Mouse (Mus musculus): Measurements from ENCODE around the gene Mst1. TPM values are rescaled to one million over a fixed set of nuclear protein-coding genes. Genes with fewer than 3 reads are reported as not detected.

Gene Mst1
- total RNA-seq, 2 experiments from 2014 or later: not detected

DNA sequence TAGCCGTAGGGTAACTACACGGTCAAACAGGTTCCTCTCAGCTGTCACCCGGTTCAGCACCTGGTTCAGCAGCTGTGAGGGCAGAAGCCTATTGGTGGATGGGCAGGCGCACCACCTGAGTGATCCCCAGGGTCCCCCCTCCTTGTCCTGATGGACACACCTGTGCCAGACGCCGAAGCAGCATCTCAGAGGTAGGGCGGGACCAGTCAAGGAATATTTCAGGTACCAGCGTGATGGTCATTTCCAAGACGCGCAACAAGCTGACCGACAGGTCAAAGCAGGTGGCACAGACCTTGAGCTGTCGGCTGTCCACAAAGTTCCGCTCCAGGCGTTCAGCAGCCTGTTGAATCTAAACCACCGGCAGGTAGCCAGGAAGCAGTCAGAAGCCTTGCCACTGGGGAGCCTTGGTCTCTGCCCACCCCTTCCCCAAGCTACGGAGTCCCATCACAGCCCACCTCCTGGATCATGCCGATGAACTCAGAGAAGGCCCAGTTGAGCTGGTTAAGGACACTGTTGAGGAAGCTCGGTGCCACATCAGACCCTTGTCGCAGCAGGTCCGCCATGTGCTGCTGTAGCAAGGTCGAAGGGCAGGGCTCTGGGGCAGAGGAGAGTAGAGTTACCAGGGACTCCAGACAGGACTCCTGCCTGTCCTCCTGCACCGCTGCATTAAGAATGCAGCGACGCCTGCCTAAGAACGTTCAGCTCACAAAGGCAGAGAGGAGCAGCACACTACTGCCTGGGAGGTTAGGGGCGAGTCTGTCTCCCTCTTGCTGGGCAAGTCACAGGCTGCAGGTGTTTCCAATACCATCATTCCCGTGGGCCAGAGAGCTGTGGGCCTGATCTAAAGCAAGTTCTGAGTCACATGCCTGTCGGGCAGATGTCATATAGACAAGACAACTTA is 23.6 kb upstream of the Mst1 start:
- no peak for DNase-seq (ENCODE audit: low spot score in 2 of 2)

DNA sequence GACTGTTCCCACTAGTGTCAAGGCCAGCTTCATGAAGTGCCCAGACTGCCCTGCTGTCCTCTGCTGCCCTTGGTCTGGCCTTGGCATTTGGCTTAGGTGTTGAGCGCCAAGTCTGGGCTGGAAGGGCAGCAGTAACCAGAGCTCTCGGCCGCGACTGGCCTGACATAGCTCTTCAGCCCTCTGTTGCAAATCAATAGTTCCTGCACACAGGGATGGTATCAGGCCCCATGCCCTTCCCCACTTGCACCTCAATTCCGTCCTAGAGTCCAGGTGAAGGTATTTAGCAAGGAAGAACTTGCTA is 23.0 kb upstream of the Mst1 start:
- DNase-seq (ENCODE audit: low spot score in 2 of 2): no peak

DNA sequence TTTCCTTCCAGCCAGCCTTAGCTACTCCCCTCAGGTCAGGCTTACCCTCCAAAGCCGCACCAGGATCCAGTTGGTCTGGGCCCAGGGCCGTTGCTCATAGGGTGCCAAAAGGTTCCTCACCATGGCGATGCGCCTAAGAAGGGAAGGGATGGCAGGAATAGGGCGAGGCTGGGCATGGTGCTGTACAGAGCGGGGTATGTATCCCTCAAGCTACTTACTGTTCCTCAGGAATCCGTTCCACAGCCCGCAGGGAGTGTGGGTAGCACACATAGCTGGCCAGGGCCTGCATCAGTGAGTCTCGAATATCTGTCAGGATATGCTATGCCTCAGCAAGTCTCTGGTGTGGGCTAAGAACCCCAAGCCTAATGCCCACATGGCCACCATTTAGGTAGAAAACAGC is 21.9 kb upstream of the Mst1 start:
- no peak for DNase-seq (ENCODE audit: low spot score in 2 of 2)

DNA sequence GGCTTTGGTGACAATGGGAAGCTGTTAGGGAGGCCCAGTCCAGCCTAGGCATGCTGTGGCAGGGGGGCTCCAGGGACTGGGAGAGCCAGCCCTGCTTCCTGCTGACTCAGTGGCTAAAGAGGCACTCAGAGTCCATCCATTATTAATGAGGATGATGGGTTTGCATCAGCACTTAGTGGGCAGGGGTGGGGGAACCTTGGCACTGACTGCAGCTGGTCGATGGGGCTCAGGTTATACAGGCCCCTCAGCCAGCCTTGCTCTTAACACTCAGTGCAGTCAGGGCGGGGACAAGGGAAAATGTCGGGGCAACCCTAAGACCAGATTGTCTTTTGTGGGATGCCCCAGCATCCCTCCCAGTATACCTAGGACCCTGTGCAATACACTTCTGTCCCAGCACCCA is 18.1 kb upstream of the Mst1 start:
- DNase-seq (ENCODE audit: low spot score in 2 of 2): no peak

DNA sequence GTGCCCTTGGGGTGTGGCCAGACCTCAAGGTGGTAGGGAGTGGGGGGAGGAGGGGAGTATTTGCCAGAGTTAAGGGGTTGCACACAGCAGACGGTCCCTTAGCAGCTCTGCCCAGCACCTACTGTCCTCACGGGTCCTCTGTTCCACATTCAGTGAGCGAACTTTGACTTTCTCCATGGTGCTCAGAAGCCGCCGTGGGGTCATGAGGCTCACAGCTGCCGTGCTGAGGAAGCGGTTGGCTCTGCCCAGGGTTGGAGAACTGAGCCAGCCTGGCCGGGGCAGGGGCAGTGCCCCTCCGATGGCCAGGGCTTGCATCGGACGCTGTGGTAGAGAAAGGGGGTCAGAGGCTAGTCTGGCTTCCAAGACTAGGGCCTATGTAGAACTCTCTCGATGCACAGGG is 16.9 kb upstream of the Mst1 start:
- no peak for DNase-seq (ENCODE audit: low spot score in 2 of 2)

DNA sequence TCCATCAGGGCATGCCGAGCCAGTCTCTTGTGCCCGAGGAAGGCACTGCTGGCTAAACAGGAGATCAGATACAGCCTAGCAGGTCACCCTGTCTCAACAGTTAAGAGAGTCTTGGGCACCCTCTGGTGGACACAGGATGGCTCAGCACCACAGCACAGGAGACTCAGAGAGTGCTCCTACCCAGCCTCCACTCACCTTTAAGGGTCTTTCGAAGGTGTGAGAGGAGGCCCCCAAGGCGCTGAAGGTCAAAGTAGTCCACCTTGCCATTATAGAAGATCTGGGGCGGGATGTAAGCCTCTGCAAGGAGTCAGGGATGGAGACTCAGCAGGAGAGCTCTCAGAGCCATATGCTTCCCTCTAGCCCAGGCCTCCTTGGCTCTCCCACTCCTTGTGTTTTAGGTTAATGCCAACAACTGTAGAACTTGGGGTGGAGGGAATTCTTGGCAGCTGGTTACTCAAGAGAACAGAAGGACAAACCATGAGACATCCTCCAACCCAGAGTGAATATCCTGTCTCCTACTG is 14.7 kb upstream of the Mst1 start:
- DNase-seq (ENCODE audit: low spot score in 2 of 2): peak; percentile 65 to 73

DNA sequence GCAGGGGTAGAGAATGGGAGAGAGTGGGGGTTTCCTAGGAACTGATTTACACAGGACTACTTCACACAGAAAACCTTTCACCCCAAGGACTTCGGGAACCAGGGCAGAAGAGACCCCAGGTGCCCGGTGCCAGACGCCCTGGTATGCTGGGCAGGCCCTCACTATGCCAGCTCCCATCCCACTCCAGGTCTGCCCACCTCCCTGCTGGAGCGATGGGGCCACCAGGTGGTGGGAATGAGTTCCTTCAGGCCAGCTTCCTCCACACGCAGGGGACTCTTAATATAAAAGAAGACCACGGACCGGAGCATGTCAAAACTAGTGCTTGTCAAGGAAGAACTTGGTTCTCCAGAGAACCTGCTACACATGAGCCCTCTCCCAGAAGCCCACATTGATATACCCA is 13.0 kb upstream of the Mst1 start:
- DNase-seq (ENCODE audit: low spot score in 2 of 2): no peak

DNA sequence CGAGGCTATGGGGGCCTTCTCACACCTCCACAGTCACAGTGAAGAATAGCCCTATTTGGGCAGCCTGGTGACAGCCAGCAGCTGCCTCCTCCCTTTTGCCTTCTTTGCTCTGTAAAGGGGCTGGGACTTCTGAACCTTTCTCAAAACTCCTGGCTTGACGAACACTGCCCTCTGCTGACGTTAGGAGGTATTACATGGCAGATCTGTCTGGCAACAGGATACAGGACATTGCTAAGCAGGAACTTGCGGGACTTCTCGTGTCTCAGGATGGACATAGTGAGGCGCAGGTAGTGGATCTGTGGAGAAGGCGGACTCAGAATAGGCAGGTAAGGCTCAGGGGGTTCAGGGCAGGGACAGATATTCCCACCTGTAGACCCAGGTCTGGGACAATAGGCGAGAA is 12.3 kb upstream of the Mst1 start:
- peak; percentile 78 to 87 for DNase-seq (ENCODE audit: low spot score in 2 of 2)

DNA sequence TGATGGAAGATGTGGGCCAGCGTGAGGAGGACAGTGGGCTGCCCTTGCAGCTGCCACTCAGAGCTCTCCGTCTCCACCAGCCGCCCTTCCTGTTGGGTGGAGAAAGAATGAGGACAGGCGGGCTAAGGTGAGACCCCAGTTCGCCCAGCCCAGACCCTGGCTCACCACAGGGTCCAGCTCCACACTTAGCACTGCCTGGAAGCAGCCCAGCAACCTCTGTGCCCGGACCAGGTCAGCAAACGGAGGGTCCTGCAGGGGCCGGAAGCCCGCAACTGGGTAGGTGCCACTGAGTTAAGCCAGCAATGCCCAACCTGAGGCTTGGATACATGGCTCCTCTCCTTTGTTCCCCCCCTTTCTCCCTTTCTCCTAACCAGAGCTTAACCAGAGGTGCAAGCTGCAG is 11.2 kb upstream of the Mst1 start:
- DNase-seq (ENCODE audit: low spot score in 2 of 2): no peak

DNA sequence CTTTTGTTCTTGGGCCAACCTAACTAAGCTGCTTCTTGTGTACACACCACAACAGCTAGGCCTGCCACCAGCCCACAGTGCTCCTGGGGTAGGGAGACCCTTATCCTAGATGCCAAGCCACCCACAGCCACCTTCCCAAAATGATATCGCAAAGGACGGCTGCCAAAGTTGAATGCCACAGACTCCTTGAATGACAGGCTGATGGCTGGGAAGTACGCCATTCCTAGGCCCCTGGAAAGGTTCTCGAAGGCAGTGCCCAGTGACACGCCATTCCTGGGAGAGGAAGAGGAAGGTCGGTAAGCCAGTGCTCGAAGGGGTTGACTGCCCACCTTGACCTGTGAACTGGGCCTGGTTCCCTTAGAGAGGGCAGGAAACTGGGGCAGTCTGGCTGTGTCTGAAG is 10.7 kb upstream of the Mst1 start:
- no peak for DNase-seq (ENCODE audit: low spot score in 2 of 2)

DNA sequence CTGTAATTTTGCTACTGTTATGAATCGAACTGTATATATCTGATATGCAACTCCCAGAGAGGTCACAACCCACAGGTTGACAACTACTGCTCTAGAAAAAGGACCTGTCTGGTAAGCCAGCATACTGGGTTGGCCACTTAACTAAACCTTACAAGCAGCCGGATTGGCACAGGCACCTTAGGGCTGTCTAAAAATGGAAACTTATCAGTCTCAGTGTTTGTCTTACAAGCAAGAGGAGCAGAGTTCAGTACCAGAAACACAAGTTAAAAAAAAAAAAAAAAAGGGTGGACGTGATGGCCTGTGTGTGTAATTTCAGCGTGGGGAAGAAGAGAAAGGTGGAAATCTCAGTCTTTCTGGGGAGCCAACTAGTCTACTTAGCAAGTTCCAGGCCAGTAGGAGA is 8.4 kb upstream of the Mst1 start:
- DNase-seq (ENCODE audit: low spot score in 2 of 2): no peak

DNA sequence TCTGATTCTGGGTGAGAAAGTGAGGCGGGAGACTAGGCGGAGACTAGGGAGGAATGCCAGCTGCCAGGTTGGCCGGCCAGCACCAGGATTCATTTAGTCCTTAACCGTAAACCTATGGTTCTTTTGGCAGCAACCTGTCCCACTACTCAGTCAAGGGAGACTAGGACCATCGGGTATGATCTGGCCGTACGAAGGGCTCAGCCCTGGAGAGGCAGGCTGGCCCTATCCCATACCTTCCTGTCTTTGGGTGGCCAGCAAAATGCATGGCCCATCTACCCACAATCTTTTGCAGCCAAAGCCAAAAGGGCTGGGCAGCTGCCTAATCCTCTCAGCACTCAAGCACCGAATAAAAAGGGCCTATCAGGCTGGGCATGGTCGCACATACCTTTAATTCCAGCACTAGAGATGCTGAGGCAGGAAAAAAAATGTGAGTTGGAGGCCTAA is 7.7 kb upstream of the Mst1 start:
- no peak for DNase-seq (ENCODE audit: low spot score in 2 of 2)

DNA sequence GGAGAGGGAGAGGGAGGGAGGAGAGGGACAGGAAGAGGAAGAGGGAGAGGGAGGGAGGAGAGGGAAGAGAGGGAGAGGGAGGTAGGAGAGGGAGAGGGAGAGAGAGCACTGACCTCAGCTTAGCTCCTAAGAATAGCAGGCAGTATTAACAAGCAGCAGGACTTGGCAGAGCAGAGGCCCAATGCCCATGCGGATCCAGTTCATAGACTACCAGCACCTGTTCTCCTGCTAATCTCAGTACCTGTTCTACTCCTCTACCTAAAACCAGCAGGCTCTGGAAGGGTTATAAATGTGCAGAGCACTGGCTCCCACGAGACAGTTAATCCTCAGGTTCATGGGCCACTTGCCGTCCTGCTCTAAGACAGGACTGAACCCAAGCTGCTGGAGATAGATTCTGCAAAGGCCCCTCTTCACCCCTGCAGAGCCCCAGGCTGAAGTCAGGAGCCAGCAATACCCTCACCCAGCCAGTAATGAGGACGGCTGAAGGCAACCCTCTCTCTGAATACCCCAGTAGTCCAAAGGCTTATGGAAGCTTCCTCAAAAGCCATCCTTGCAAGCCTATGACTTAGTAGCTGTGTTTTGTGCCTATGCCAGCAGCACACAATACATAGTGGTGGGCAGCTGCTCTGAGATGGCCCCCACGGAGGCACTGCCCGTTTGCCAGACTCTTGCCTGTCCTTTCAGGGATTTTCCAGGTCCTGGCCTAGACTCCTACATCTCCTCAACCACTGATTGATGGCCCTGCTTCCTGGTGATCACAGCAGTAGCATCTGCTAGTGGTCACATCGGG is 6.9 kb upstream of the Mst1 start:
- DNase-seq (ENCODE audit: low spot score in 2 of 2): no peak

DNA sequence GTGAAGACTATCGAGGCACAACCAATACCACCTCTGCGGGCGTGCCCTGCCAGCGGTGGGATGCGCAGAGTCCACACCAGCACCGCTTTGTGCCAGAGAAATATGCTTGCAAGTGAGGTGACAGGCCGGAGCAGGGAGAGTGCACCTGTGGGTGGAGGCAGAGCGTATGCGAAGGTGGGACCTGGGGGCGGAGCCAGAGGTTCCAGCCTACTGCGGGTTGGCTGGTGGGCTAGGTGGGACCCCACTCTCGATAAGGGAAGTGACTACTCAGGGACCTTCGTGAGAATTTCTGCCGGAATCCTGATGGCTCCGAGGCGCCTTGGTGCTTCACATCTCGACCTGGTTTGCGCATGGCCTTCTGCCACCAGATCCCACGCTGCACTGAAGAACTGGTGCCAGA is 2.3 kb downstream of the Mst1 start:
- DNase-seq (ENCODE audit: low spot score in 2 of 2): no peak

DNA sequence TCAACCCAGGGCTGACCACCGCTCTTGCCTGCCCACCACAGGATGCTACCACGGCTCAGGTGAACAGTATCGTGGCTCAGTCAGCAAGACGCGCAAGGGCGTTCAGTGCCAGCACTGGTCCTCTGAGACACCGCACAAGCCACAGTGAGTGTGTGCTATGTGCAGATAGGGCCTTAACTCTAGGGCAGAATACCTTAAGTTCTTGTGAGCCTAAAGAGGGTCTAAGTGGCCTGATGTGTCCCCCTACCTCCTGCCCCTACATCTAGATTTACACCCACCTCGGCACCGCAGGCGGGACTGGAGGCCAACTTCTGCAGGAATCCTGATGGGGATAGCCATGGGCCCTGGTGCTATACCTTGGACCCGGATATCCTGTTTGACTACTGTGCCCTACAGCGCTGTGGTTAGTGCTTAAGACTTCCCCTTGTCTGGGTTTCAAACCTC is 2.8 kb downstream of the Mst1 start, which contains the start of gene Rnf123:
Rnf123 (minus strand) TSS at position 359 of the 444 bp plus-strand sequence.
- no peak for DNase-seq (ENCODE audit: low spot score in 2 of 2)

DNA sequence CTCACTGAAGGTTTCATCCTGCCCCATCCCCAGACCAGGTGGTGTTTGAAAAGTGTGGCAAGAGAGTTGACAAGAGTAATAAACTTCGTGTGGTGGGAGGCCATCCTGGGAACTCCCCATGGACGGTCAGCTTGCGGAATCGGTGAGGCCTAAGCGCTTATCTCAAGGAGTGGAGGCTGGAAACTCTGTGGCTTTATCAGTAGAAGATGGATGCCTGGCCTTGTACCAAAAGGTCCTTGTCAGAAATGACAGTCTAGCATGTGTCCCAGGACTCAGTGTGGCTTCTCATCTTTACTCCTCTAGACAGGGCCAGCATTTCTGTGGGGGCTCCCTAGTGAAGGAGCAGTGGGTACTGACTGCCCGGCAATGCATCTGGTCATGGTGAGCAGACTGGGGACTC is 3.3 kb downstream of the Mst1 start:
- DNase-seq (ENCODE audit: low spot score in 2 of 2): no peak

DNA sequence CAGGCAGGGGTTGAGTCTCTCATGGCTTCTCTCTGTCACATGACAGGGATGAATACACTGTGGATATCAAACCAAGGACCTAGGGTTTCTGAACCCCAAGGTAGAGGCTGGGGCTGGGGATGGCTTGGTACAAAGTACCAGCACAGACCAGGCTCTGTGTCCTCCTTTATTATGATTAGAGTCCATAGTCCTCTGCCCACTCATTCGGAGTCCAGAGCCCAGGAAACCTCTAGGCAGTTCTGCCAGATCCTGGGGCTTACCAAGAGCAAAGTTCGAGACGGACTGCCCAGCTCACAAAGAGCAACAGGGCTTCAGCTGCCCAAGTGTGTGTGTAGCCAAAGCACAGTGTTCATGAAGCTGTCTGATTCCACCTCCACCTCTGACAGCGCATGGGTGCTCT is 5.0 kb downstream of the Mst1 start:
- no peak for DNase-seq (ENCODE audit: low spot score in 2 of 2)

DNA sequence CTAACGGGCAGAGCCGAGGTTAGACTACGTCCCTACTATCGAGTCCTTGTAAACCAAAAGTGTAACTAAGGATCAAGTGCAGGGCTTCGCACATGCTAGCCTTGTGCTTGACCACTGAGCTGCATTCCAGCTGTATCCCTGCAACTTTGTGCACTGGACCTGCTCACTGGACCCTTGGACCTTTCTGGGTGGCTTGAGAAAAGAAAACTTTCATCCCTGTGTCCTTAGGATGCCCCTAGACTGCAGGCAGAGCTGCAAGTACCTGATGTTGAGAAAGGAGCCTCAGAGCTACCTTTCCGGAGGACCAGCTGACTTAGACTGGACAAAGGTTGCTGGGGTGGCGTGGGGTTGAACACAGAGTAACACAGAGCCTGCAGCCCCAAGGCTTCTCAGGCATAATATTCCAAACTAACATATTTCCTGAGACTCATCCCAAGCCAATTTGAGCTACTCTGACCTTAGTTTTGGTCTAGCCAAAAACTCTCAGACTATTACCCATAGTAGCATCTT is 10.4 kb downstream of the Mst1 start:
- DNase-seq (ENCODE audit: low spot score in 2 of 2): no peak

DNA sequence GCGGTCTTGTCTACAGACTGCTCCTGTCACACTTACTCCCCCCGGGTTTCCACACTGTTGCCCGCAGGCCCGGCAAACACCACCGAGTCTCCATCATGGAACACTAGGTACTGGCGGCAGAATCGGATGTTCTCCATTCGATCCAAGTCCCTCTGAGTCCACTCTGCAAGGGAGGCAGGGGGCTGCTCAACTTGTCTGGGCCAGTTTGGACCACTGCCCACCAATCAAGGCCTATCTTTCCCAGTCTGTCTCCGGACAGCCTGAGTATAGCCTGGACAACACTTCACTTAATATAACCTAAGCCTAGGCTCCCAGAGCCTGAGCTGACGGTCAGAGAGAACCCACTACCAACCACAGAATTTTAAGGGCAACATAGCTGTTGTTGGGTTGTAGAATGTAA is 13.3 kb downstream of the Mst1 start:
- DNase-seq (ENCODE audit: low spot score in 2 of 2): no peak

DNA sequence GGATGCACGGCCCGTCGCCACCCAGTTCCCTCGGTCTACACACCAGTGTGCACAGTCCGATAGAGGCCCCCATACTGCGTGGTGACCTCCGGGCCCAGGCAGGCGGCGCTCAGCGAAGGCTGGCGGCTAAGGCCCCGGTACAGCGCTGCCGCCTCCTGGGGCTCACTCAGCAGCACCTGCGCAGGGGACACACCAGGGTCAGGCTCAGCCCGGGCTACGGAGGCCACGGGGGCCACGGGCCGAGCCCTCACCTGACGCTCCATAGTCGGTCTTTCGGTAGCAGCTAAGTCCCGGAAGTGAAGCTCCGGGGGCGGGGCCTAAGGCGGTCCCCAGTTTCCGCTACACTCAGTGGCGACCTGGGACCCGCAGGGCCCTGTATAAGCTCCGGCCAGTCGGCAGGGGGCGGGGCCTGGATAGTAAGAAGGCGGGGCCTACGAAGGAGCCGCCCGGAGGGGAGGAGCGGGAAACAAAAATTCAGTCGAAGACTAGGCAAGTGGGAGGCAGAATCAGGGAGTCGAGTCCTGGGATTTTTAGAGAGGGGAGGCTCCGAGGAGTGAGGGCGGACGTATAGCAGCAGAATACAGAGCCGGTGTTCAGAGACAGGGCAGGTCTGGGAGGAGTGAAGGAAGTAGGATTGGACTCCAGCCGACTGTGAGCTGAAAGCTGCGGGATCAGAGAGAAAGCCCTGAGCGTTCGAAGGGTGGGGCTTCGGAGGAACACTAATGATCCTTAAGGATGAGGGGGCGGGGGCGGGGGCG is 14.1 kb downstream of the Mst1 start, which contains the start of gene Apeh:
Apeh (minus strand) TSS at position 423 of the 758 bp plus-strand sequence.
- peak; percentile 85 to 91 for DNase-seq (ENCODE audit: low spot score in 2 of 2)

DNA sequence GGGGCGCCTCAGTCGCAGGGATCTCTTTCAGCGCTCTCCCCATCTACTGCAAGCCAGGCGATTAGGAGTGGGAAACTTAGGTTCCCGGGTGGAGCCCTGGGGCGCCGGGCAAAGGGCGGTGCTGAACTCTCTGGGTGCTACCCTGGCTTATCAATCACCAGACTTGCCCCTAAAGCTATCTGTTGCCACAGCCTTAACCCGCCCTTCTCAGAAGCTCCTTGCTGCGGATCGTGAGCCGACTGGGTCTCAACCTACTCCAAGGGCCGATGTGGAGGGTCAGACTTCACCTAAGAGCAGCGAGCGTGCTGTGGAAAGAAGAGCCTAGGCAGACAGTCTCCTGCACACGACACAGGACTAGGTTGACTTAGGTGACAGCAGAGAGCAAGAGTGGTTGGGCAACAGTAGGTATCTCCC is 14.8 kb downstream of the Mst1 start:
- DNase-seq (ENCODE audit: low spot score in 2 of 2): no peak
